Mouse (Mus musculus): Measurements from ENCODE around the gene Was.
"Not testable (repeated sequence)": the region's sequence is repeated elsewhere in the genome, so short reads cannot be mapped to it uniquely, and the experiment has no call there.

Gene Was

GRCm38 (mm10) chrX:8090346-8090953 is at the start of gene Was:
TSS of gene Was (minus strand) at chrX:8090498.
- DNase-seq = peak; percentile 43 to 45

GRCm38 (mm10) chrX:8139480-8139879 is 49.2 kb upstream of the Was start:
- DNase-seq = no peak

GRCm38 (mm10) chrX:8135886-8136285 is 45.6 kb upstream of the Was start:
- no peak for DNase-seq

GRCm38 (mm10) chrX:8132017-8132976 is 42.0 kb upstream of the Was start, which contains the start of gene Wdr13:
TSS of gene Wdr13 (minus strand) at chrX:8132892.
- DNase-seq = peak; percentile 76 to 84

- DNase-seq = no peak
These were observed 41.1 kb upstream of the Was start for GRCm38 (mm10) chrX:8131393-8131792.

GRCm38 (mm10) chrX:8125235-8125634 is 34.9 kb upstream of the Was start:
- no peak for DNase-seq

GRCm38 (mm10) chrX:8123821-8124470 is 33.6 kb upstream of the Was start:
- DNase-seq = no peak

GRCm38 (mm10) chrX:8117264-8117663 is 27.0 kb upstream of the Was start:
- DNase-seq = no peak

- DNase-seq = no peak
These were observed 25.0 kb upstream of the Was start for GRCm38 (mm10) chrX:8115275-8115674.

GRCm38 (mm10) chrX:8105019-8105418 is 14.7 kb upstream of the Was start:
- no peak for DNase-seq

GRCm38 (mm10) chrX:8102213-8102668 is 11.9 kb upstream of the Was start:
- no peak for DNase-seq

GRCm38 (mm10) chrX:8101017-8101416 is 10.7 kb upstream of the Was start:
- DNase-seq = no peak

- no peak for DNase-seq
These were observed 9.1 kb upstream of the Was start for GRCm38 (mm10) chrX:8099435-8099834.

GRCm38 (mm10) chrX:8096787-8097242 is 6.5 kb upstream of the Was start:
- DNase-seq = peak; percentile 89 to 91

- DNase-seq = peak; percentile 73 to 87
These were observed 5.9 kb upstream of the Was start for GRCm38 (mm10) chrX:8096068-8096786.

- DNase-seq = no peak
These were observed 5.2 kb upstream of the Was start for GRCm38 (mm10) chrX:8095546-8095945.

GRCm38 (mm10) chrX:8090954-8091347 is 653 bp upstream of the Was start:
- DNase-seq = not testable (repeated sequence)

GRCm38 (mm10) chrX:8089746-8090145 is 552 bp downstream of the Was start:
- no peak for DNase-seq

- no peak for DNase-seq
These were observed 4.7 kb downstream of the Was start for GRCm38 (mm10) chrX:8085611-8086010.

- DNase-seq = no peak
These were observed 5.5 kb downstream of the Was start for GRCm38 (mm10) chrX:8084771-8085259.

GRCm38 (mm10) chrX:8075104-8075503 is 15.2 kb downstream of the Was start:
- DNase-seq = no peak

- peak; percentile 75 to 89 for DNase-seq
These were observed 15.8 kb downstream of the Was start, which contains the start of gene Suv39h1 for GRCm38 (mm10) chrX:8074430-8075014. TSS of gene Suv39h1 (minus strand) at chrX:8074760.
